Mouse (Mus musculus): ENCODE measurements around the gene Dagla. TPM values are rescaled to one million over a fixed set of nuclear protein-coding genes. Genes with fewer than 3 reads are reported as not detected.

Dagla gene
- total RNA-seq (2021), result 1 to 10 TPM; 8.3 TPM
- long read RNA-seq, experiment 1, full-length matches to known transcripts, result 6 of 16 reads
- long read RNA-seq, experiment 1, partial matches to known transcripts, result 1 of 16 reads
- long read RNA-seq, experiment 1, other reads (novel, unspliced or antisense), result 9 of 16 reads
- long read RNA-seq, experiment 2, full-length matches to known transcripts, result 2 of 7 reads
- long read RNA-seq, experiment 2, partial matches to known transcripts, result 0 of 7 reads
- long read RNA-seq, experiment 2, other reads (novel, unspliced or antisense), result 5 of 7 reads

DNA sequence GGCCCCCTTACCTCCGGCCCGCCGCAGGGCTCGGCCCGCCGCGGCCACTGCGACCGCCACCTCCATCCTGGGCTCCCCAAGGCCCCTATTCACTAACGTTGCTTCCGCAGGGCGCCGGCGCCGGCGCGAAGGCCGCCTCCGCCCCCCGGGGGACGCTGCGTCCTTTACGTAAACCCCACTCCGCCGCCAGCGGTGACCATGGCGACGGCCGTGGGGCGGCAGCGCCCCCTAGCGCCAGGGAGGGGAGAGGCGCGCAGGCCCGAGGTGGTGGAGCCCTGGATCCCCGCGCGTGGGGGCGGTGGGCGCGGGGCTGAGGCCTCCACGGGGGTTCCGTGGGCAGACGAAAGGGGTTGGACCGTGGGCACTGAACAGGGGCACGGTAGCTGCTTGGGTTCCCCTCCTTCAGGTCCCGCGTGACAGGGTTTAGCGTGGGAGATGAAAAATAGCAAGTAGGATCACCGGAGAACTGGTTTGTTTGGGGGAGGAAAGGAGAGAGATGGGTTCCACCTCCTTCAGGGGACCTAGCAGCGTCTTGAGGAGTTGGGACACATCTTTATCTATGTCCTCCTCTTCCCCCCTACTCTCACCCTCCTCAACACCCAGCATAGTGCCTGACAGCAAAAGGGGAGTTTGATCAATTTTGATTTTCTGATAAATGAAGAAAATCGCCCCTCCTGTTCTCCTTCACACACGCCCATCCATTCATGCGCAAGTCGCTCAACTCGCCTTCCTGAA is at the start of gene Dagla:
TSS of gene Dagla (minus strand) at position 68 of the 735 bp plus-strand sequence.
- DNase-seq (ENCODE audit: low spot score), result peak; percentile 77

DNA sequence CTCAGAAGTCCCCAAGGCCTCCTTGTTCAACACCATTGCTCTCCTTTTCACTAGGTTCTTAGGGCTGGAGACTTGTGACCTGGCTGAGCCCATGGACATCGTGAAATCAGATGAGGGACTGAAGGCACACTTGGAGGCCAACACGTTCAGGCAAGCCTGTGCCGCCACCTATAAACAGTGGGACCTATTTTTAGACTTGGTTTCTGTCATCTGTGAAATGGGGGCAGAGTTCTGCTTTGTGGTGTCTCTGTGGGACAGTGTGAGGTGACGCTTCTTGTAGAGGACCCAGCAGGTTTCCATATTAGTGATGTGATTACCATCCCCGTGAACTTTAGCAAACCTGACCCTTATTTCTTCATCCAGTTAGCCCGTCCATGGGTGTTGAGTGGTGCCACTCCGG is 47.5 kb upstream of the Dagla start:
- no peak for DNase-seq (ENCODE audit: low spot score)

DNA sequence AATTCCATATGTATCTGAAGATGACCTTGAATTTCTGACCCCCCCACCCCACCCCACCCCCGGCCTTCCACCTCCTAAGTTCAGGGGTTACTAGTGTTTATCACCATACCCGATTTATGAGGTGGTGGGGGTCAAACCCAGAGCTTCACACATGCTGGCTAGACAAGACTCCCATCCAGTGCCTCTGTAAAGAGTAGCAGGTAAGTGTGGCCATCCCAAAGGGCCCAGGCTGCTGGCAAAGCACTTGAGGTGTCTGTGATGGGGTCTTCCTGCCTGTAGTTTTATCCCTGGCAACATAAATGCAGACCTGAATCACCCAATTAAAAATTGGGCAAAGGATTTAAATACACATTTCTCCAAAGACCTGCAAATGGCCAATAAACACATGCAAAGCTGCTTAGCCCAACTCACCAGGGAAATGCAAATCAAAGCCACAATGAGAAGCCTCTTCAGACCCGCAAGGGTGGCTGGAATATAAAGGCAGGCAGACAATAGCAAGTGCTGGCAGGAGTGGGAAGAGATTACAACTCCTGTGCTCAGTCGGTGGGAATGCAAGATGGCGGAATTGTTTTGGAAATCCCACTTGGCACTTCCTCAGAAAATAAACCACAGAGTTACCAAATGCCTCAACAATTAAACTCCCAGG is 43.1 kb upstream of the Dagla start:
- DNase-seq (ENCODE audit: low spot score), result no peak

DNA sequence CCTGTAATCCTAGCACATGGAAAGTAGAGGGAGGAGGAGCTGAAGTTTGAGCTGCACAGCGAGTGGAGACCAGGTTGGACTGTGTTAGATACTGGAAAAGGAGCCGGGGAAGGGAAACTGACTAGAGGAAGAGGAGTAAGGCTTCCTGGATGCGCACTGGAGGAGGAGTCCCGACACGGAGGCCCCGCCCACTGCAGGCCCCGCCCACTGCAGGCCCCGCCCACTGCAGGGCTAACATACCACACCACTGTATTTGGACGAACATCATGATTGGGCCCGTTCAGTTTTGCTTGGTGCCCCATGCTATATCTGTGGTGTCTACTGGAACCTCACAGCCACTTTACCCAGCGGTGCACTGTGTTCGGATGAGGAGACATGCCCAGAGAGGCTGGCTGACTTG is 41.0 kb upstream of the Dagla start:
- no peak for DNase-seq (ENCODE audit: low spot score)

DNA sequence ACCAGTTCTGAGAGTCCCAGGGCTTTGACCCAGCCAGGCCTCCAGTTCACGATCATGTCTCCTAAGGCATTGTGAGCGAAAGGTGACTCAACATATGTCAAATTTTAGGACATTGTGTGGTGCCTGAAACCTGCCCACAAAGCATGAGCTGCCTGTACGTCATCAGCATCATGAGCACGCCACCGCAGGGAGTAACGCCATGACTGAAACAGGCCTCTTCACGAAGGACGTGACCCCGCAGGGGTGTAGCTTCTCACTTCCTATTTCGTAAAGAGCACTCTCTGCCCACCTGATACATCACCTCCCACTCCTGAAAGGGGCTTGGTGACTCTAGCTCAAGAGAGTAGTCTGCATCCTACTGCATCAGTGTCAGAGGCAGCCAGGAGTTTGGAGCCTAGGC is 39.2 kb upstream of the Dagla start:
- DNase-seq (ENCODE audit: low spot score), result no peak

DNA sequence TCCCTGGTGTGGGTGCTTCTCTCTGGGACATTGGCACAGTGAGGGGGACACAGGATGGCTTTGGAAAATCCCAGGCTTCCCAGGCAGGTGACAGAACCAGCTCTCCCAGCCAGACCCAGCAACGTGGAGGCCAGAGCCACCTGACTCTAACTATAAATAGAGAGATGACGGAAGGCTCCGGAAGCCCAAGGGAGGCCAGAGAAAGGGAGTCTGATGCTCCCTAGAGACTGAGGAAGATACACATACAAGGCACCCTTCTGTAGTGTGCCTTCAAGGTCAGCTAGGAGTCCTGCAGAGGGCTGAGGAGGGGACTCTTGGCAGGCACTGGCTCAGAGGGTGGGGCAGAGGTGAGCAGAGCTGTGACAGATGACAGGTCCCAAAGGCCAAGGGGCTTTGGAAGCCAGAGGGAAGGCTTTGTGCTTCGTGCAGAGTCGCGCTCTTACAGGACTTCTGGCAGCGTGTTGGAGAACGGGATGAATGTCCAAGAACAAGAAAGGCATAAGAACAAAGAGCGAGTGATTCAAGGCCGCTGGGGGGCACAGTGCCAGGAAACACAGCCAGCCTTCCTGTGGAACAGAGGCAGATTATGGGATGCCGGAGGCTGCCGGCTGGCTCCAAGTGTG is 37.3 kb upstream of the Dagla start:
- peak; percentile 35 for DNase-seq (ENCODE audit: low spot score)

DNA sequence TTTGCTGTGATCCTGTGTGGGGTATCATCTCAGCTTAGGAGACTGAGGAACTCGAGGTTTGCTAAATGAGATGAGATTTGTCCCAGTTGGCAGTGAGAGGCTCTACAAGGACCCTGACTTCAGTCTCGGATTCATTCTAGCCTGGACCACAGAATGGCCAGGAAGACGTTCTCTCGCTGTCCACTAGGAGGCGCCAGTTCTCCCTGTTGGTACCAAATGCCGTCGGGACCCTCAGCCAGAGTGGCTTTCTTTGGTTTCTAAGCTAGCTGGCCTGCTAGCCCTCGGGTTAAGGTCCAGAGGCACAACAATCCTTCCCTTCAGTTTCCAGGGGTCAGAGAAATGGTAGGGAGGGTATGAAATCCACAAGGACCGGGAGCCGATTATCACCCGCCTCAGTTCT is 36.5 kb upstream of the Dagla start:
- peak; percentile 18 for DNase-seq (ENCODE audit: low spot score)

DNA sequence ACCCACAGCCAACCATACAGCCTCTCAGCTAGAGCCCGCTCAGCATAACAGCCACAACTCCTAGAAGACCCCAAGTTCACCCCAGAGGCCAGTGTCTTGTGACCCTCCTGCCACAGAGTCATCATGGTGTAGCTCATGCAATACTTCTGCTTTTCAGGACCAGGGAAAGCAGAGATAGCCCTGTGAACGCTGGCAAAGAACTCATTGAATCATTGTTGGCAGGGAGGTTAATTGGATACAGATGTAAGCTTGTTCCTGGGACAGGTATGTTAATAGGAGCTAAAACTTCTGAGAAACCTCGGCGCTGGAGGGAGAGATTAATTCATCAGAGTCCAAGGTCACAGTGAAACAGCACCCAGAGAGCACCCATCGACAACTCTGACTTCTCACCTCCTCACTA is 36.0 kb upstream of the Dagla start:
- DNase-seq (ENCODE audit: low spot score), result no peak

DNA sequence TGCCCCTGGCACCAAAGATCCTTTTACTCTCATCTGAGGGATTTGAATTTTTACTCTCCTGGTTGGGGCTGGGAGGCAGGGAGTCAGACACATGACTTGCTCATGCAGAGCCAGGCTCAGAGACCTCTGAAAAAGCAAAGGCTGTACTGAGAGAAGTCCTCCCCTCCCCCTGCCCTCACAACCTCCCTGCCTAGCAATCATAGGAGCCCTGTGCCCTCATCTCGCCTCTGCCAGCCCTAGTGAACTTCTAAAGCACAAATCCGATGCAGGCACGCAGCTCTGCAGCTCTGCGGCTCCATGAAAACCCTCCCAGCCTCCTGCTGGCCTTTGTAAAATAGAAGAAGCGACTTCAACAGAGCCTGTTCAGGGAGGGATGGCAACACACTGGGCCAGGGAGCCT is 34.6 kb upstream of the Dagla start:
- DNase-seq (ENCODE audit: low spot score), result no peak

DNA sequence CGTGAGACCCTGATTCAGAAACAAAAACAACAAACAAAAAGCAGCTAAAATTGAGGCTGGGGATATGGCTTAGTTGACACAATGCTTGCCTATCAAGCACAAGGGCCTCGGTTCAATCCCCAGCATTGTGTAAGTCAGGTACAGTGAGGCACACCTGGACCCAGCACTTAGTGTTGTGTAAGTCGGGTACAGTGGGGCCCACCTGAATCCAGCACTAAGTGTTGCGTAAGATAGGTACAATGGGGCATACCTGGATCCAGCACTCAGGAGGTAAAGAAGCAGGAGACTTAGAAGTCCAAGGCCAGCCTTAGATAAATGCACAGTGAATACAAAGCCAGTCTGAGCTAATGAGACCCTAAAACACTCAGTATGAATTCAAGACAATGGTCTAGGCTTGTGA is 34.0 kb upstream of the Dagla start:
- no peak for DNase-seq (ENCODE audit: low spot score)

DNA sequence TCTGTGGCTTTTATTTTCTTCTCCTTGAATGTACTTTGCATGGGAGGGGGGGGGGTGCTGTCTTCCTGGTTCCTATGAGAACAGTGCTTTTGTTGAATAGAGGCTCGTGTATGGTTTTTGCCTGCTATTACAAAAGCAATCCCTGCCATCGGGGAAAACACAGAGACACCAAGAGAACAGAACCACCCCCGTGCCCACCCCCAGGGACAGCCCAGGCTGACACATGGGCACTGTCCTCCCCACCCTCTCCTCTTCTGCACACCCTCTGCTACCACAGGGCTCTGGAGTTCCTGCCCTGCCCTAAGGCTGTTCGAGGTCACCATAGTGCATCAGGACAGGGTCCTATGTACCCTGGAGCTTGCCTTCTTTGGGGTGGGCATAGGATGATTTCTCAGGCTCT is 29.8 kb upstream of the Dagla start:
- DNase-seq (ENCODE audit: low spot score), result no peak

DNA sequence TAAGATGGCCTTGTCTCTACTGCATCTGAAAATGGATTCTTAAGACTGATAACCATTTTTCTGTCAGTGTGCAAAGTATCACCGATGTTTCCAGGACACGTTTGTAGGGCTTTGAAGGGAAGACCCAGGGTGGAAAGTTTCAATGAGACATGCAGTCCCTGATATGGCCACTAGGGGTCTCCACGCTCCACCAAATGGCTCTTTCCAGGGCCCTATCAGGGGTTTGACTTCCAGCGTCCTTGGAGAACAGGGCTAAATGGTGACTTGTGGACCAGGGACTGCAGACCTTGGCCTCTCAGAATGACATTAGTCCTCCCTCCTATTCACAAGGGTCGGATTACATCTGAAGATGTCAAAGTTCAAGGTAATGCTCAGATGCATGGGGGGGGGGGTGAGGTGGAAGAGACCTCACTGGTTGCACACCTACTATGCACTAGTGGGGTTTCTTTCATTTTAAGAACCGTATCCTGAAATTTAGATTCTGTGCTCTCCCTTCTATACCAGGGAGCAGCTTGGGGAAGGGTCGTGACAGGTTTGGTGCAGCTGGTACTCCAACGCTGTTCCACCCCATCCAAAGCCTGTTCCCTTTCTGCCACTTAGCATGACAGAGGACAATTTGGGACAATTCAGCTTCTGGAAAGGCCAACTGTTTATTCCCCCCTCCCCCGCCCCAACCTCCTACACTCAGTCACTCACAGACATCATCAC is 29.0 kb upstream of the Dagla start:
- DNase-seq (ENCODE audit: low spot score), result peak; percentile 57

DNA sequence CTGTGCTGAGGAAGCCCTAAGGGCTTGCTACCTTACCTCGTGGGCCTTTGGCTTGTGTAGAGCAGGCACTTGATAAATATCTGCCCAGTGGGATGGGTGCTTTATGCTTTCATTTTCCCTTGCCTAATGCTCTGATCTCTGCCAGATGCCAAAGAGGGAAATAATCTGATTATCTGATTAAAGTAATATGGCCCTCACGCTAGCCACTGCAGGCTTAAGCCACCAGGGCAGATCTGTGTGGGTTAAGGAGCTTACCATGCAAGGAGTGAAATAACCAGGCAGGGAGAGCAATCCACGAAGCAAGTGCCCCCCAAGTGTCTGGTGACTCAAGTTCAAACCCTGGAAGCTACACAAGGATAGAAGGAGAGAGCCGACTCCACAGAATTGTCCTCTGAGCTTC is 27.0 kb upstream of the Dagla start:
- no peak for DNase-seq (ENCODE audit: low spot score)

DNA sequence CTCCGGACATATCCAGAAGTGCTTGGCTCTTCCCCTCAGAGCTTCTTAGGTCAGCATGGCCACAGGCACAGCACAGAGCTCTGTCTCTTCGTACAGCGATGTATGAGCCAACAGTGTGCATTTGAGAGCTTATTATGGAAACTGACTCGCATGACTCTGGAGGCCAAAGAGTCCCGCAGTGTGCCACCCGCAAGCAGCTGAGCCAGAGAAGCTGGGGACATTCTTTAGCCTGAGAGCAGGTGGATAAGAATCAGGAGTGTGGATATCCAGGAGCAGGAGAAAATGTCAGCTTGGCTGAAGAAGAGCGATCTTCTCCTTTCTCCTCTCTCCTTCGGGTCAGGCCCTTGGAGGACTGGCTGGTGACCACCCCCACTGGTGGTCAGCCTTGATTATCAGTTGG is 24.4 kb upstream of the Dagla start:
- DNase-seq (ENCODE audit: low spot score), result no peak

DNA sequence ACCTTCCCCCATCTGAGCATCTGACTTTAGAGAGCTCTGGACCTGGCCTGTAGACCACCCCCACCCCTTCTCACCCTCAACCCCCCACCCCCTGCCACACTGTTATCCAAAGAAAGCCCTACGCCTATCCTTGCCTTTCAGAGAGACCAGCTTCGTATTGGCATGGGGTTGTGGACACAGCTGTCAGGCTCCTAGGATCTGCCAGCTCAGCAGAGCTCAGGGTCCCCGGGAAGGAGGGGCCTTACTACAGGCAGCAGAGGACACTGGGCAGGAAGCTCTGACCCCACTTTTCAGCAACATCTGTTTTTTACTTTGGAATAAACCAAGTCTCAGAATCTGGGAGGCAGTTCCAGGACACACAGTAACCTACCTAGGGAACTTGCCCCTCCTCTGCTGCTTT is 21.9 kb upstream of the Dagla start:
- no peak for DNase-seq (ENCODE audit: low spot score)

DNA sequence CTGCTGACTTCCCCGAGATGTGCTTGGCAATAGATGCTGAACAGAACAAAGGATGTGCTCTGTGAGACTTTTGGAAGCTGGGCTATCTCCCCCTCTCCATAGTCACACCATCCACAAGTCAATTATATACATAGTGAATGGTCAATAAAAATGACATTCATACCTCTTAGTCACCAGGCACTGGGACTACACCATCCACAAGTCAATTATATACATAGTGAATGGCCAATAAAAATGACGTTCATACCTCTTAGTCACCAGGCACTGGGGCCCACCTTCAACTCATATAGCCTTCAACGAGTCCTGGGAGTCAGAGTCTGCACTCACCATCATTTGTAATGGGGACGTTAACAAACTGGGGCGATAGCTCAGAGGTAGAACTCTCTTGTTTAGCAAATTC is 19.2 kb upstream of the Dagla start:
- DNase-seq (ENCODE audit: low spot score), result no peak

DNA sequence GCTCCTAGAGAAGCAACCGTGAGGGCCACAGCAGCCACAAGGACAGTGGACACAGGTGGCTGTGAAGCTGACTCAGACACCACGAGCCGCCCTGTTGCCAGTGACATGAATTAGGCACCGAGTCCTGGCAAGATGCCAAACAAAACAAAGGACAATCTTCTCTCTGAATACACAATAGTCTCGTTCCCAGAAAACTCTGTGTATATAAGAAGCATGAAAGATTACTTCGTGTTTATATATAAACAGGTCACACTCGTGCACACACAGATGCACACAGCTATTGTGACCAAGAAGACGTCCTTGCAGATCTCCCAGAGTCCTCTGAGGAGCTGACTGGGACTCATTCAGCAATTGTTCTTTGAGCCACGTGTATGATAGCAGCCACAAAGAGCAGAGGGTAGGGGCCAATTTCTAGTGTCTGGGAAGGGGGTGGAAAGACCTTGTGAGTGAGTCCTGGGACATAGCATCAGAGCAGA is 18.7 kb upstream of the Dagla start:
- DNase-seq (ENCODE audit: low spot score), result no peak

DNA sequence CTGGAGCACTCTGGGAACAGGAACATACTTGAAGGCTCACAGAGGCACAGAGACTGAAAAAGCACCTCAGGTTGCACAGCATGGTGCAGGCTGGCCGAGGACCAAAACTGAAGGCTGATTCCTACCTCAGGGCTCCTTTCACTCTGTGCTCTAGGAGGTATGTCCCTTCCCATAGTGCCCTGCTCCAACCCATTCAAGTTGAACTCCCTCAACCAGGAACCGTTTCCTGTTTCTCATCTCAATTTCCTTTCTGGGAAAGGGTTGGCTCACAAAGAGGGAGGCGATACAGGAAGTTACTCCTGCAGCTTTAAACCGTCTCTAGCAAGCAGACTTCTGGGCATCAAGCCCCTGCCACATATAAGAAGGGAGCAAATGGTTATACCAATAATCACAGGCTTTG is 13.1 kb upstream of the Dagla start:
- no peak for DNase-seq (ENCODE audit: low spot score)

DNA sequence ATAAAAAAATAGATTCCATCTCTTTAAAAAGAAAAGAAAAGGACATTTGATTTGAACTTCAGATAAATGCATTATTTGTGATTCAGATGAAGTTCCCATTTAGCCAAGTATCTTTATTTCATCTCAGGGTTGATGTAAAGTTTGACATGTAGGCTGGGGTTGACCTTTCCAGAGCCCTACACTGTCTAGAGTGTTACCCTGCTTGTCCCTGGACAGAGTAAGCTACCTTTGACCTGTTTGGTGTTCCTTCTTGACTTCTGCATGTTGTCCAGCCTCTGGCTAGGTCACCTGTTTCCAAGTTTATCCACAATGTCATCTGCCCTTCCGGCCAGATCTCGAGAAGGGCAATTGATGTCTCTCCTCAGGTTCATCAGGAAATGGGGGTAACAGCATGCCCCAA is 12.7 kb upstream of the Dagla start:
- DNase-seq (ENCODE audit: low spot score), result no peak

DNA sequence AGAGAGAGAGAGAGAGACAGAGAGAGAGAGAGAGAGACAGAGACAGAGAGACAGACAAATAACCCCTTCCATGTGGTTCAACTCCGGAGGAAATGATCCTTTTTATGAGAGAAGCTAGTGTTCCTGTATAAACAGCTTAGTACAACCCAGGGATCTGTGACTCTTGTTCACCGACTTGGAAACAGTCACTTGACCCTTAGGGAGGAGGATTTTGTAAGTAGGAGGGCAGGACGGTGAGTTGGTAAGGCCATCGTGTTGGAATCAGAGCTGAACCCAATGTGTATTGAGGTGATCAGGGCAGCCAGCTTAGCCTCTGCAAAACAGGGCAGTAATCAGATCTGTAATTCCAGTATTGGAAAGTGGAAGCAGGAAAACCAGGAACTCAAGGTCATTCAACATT is 12.3 kb upstream of the Dagla start:
- DNase-seq (ENCODE audit: low spot score), result no peak

DNA sequence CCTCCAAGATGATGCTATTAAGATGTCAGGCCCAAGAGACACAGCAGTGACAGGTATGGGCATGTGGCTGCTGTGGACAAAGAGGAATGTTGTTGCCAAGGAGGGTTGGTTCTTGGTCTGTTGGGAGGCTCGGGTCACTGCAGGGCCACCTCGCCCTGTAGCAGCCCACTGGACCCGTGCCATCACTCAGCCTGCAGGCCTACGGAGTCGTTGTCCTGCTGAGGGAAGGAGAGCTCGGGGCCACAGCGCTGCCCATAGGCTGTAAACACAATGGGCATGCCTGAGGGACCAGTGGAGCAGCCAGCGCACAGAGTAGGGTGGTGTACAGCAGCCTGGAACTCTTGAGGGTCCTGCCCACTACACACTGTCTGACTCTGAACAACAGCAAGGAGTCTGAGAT is 7.4 kb upstream of the Dagla start:
- DNase-seq (ENCODE audit: low spot score), result no peak

DNA sequence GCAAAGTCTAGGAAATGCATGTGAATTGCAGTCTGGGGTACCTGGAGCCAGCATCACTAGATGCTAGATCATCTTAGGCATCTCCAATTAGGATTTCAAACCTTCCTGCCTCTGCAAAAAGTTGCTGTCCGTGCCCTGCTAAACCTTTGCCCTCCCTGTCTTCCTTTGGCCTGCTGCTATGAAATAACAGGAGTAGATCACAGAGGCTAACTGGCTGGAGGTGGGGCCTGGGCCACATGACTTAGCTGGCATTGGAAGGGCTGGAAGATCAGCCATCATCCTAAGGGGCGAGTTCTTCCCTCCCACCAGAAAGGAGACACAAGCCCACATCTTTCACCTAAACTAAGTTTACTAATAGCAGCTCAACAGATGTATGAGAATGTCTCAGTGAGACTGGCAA is 4.3 kb upstream of the Dagla start:
- DNase-seq (ENCODE audit: low spot score), result no peak
